Mouse (Mus musculus): ENCODE results near the gene Dus1l.
"Not testable (repeated sequence)": the region's sequence is repeated elsewhere in the genome, so short reads cannot be mapped to it uniquely, and the experiment has no call there.

Gene Dus1l

GRCm38 (mm10) chr11:120818251-120818650 lies 22.0 kb upstream of the Dus1l start:
- DNase-seq, result no peak

GRCm38 (mm10) chr11:120817358-120817757 lies 21.2 kb upstream of the Dus1l start:
- DNase-seq, result no peak

DNA sequence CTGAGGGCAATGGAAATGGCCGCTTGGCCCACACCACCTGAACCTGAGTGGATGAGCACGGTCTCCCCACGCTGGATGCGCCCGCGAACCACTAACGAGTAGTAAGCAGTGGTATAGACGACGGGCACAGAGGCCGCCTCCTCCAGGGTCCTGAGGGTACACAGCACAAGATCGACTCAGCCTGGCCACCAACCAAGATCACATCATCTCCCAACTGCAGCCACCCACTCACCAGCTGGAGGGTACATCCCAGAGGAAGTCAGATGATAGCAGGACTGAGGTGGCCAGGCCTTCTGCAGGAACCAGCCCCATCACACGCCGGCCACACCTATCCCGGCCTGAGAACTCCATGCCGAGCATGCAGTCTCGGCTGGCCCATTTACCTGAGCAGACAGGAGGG lies 15.9 kb upstream of the Dus1l start:
- no peak for DNase-seq

- DNase-seq, result no peak
Measured at GRCm38 (mm10) chr11:120808010-120808409, 11.8 kb upstream of the Dus1l start.

GRCm38 (mm10) chr11:120805375-120806298 lies 9.4 kb upstream of the Dus1l start:
- no peak for DNase-seq

DNA sequence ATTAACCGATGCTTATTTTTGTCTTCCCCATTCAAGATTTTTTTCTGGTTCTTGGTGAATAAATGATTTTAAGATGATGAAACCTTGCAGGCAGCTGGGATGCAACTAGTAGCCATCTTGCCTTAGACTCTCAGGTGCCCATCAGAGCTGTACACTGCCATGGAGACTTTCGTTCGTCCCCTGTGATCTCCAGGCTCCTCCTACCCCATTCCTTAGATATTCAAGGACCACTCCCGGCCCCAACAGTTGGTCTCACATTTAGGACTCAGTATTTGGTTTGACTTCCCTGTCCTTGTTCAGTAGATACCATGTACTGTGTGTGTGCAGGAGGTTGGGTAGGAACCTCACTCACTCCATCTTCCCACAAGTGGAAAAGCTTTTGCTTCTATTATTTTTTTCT lies 8.6 kb upstream of the Dus1l start:
- no peak for DNase-seq

GRCm38 (mm10) chr11:120804274-120804673 lies 8.1 kb upstream of the Dus1l start:
- no peak for DNase-seq

- DNase-seq, result peak; percentile 85
Measured at GRCm38 (mm10) chr11:120800061-120800904, 4.1 kb upstream of the Dus1l start.

- DNase-seq, result no peak
Measured at GRCm38 (mm10) chr11:120799316-120799890, 3.2 kb upstream of the Dus1l start.

DNA sequence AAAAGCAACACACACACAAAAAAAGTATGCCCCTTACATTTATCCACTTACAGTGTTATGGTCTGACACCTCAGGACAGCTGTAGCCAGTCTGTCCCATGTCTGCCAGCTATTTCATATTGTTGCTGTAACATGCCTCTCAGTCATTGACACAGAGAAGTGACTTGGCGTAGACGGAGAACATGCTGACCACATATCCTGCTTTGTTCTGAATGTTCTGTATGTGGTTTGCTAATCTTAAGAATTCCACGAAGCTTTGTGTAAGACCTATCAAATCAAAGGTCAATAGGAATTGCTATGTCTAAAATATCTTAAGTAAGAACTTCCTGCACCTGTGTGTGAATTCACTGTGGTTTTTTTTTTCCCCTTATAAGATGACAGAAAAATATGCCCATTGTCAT lies 2.0 kb upstream of the Dus1l start:
- DNase-seq, result no peak

DNA sequence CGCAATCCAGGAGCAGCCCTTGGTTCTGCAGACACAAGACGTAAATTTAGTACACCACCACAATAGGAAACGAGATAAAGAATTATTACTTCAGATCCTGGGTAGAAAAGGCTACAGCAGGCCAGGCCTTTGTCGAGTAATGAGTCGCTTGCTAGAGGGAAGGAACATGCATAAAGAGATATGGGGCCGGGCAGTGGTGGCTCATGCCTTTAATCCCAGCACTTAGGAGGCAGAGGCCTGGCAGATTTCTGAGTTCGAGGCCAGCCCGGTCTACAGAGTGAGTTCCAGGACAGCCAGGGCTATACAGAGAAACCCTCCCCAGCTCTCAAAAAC lies 377 bp upstream of the Dus1l start:
- DNase-seq, result no peak

- DNase-seq, result no peak
Measured at GRCm38 (mm10) chr11:120792652-120793051, 3.6 kb downstream of the Dus1l start.

DNA sequence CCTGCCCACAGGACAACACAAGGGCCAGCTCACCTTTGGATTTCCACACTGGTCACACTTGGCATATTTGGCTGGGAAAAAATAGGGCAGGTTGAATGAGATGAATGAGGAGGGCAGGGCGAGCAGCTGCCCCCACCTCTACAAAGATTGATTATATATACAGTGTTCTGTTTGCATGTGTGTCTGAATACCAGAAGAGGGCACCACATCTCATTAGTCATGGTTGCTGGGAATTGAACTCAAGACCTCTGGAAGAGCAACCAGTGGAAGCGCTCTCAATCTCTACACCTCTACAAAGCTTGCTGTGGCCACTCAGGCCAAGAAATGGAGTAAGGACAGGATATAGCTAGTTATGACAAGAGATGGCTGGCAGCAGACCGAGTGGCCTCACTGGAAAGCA lies 6.4 kb downstream of the Dus1l start:
- DNase-seq, result no peak

DNA sequence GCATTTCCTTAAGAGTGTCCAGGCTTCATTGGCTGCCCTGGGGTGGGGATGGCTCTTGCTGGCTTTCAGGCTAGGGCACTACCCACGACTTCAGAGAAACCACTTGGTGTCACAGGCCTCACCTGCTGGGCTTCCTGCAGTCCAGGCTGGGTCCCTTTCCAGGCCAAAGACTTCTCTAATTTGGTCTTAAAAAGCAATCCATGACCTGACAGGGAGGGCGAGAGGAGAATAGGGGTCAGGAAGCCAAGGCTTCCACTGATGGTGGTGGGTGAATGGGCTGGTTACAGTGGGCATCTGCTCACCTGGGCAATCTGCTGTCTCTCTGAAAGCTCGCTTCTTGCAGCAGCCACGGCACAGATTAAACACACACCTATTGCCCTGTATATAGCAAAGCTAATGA lies 6.8 kb downstream of the Dus1l start:
- no peak for DNase-seq

DNA sequence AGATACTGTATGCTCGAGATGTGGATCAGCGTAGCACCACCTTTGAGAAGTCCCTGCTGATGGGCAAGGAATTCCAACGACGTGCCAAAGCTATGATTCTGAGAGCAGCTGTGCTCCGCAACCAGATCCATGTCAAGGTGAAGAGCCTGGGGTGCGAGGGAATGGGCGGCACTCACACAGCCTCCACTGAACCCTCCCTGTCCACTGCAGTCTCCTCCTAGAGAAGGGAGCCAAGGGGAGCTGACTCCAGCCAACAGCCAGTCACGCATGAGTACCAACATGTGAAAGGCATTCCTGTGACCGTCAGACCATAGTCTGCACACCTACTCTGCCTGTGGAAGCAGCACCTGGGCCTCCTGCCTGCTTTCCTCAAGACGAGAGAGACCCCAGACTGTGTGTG lies 7.7 kb downstream of the Dus1l start:
- DNase-seq, result not testable (repeated sequence)

- DNase-seq, result no peak
Measured at GRCm38 (mm10) chr11:120785145-120785544, 11.1 kb downstream of the Dus1l start.

- peak; percentile 89 for DNase-seq
Measured at GRCm38 (mm10) chr11:120784064-120784791, 12.0 kb downstream of the Dus1l start, which contains the start of the genes Rfng and Gps1. TSS of gene Rfng (minus strand) at chr11:120784207. TSS of gene Gps1 (plus strand) at chr11:120784272.

- DNase-seq, result no peak
Measured at GRCm38 (mm10) chr11:120783426-120784063, 12.7 kb downstream of the Dus1l start.

DNA sequence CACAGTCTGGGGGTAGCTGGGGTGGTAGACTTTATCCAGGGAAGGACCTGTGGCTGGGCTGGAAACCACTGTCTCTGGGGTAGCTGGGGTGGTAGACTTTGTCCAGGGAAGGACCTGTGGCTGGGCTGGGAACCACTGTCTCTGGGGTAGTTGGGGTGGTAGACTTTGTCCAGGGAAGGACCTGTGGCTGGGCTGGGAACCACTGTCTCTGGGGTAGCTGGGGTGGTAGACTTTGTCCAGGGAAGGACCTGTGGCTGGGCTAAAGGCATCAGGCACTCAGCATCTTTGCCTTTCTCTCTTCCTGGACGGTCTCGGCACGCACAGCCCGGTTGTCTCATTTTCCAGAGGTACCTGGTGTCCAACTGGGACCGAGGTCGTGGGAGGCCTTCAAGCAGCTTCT lies 14.8 kb downstream of the Dus1l start:
- DNase-seq, result not testable (repeated sequence)

DNA sequence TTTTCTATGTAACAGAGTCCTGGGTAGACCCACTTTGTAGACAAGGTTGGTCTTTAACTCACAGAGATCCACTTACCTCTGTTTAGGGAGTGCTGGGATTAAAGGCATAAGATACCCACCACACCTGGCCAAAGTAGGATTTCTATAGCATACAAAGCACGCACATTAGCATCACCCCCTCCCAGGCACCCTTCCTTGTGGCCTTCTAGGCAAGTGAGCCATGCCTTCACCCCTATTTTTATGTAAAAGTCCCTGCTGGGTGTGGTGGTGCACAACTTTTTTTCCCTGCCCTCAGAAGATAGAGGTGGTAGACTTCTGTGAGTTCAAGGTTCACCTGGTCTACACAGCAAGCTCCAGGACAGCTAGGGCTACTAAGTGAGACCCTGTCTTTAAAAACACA lies 16.3 kb downstream of the Dus1l start:
- no peak for DNase-seq

DNA sequence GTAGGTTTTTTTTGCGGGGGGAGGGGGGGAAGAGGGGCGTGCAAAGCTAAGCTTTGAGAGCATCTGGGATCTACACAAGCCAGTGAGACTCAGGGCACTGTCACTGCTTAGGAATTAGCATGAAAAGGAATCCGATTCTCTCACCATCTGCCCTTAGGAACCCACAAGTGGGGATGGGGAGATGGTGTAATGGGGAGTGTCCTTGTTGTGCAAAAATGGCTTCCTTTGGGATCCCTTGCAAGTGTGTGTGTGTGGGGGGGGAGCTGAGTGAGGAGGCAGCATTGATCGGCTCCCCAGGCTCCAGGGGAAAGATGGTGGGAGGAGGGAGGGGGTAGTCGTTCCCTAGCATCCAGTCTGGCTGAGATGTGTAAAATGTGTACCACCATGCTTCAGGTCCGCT lies 19.1 kb downstream of the Dus1l start:
- no peak for DNase-seq

DNA sequence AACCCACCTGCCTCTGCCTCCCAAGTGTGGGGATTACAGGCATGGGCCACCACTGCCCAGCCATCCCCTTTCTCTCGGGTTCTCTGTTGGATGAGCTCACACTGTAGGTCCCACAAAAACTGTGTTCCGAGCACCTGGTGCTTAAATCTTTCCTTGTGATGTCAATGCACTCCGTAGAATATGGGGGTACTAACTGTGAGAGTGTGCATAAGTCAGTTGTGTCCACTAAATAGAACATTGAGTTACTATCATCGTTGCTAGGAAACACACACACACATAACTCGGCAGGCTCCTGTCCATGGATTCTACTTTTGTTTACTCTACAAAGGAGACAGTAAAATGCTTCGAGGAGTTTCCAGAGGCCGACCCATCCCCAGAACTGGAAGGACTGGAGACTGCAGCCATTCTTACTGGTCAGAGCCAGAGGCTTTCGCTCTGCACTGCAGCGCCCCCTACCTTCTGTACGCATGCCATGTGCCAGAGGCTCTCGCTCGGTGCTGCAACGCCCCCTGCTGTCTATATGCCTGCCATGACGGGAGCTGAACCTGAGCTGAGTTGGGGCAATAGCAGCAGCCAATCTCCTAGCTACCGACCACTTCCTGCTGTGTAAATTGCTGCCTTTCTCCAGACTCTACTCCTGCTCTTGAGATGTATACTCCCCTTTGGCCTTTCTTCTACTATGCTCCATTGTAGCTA lies 20.3 kb downstream of the Dus1l start:
- peak; percentile 95 for DNase-seq

All from thymus, postnatal 14 days (tissue).